Mouse (Mus musculus) lung, adult 2 months (tissue): ENCODE measurements at regions not wholly inside any gene's neighbourhood (a gene's known extent, or its start where the extent isn't known, plus 50 kb on each side); places are given as distances from the start of the nearest gene placed in this dataset.

Source experiments
- CTCF ChIP-seq: fragments of 200-500 bp; IDR thresholded peaks from 2 replicates; pipeline ENCODE4 v1.5.1; 2011; ENCODE audit warnings: mild to moderate bottlenecking, low read length, control low read depth; ENCODE audit not compliant: insufficient read depth
- POLR2A ChIP-seq: fragments of 200-500 bp; IDR thresholded peaks from 2 replicates; pipeline ENCODE4 v1.6.1; 2011; ENCODE audit warnings: low read depth, mild to moderate bottlenecking, control low read depth, low read length, borderline replicate concordance; ENCODE audit errors: extremely low read depth

DNA sequence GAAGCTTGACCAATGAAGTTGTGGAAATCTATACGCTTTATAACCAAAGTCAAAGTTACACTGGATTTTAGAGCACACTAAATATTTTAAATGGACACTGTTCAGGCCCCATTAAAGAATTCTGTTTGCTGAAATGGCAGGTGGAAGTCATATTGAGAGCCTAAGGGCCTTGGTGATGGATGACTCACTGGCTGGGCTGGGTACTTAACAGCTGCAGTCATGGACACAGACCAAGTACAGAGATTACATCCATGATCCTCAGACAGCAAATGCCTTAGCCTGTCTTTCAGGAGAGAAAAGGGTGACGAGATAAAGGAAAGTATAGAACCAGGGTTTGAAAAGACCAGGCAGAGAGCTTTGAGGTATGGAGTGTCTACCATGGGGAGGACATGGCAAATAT, 57.4 kb upstream of the Tmem108 start:
- TF ChIP-seq CTCF (no peak), POLR2A (no peak)
